Mouse (Mus musculus) neural tube, embryonic 15.5 days (tissue): Measurements from ENCODE around the gene Fam185a. TPM values are rescaled to one million over a fixed set of nuclear protein-coding genes. Genes with fewer than 3 reads are reported as not detected.

Source experiments
- ATAC-seq: fragments of 200-750 bp; cut with Nextera tagmentation; 2 replicates; pipeline ENCODE4 v1.8.0; 2017; ENCODE audit warnings: mild to moderate bottlenecking, moderate TSS enrichment, moderate library complexity; ENCODE audit not compliant: low FRiP score
- H3K27ac ChIP-seq: fragments of 300-500 bp; sonication (generic); replicated peaks from 2 replicates; pipeline ENCODE4 v1.5.1; 2015; ENCODE audit warnings: mild to moderate bottlenecking, inconsistent platforms
- H3K27me3 ChIP-seq: fragments of 300-500 bp; sonication (generic); replicated peaks from 2 replicates; pipeline ENCODE4 v1.6.1; 2015; ENCODE audit warnings: inconsistent platforms
- H3K36me3 ChIP-seq: fragments of 300-500 bp; sonication (generic); 2 replicates; pipeline ENCODE4 v1.6.1; 2015; ENCODE audit warnings: inconsistent platforms
- H3K4me1 ChIP-seq: fragments of 300-500 bp; sonication (generic); 2 replicates; pipeline ENCODE4 v1.6.1; 2015; ENCODE audit warnings: inconsistent platforms
- H3K4me2 ChIP-seq: fragments of 300-500 bp; sonication (generic); 2 replicates; pipeline ENCODE4 v1.6.1; 2015; ENCODE audit warnings: inconsistent platforms, mild to moderate bottlenecking, moderate library complexity
- H3K4me3 ChIP-seq: fragments of 300-500 bp; sonication (generic); replicated peaks from 2 replicates; pipeline ENCODE4 v1.5.1; 2015; ENCODE audit warnings: mild to moderate bottlenecking, inconsistent platforms
- H3K9ac ChIP-seq: fragments of 300-500 bp; sonication (generic); replicated peaks from 2 replicates; pipeline ENCODE4 v1.6.1; 2015; ENCODE audit warnings: mild to moderate bottlenecking, inconsistent platforms
- H3K9me3 ChIP-seq: fragments of 300-500 bp; sonication (generic); replicated peaks from 2 replicates; pipeline ENCODE4 v1.6.1; 2016; ENCODE audit warnings: inconsistent platforms
- WGBS: fragments of 180-500 bp; shearing (Covaris S2); methylation state at CpG from one replicate; pipeline ENCODE4 v1.1.7; 2015; ENCODE audit warnings: mixed read lengths; 5-methylcytosine and 5-hydroxymethylcytosine counted together
- polyA plus RNA-seq: library from polyadenylated mRNA; unstranded; fragments of >200 nt; fragmentation: Nextera tagmentation; extraction: Ambion mirVana; gene quantifications from 2 replicates; pipeline ENCODE4 v1.2.1, GENCODE M21; 2015

The Fam185a gene
- polyA plus RNA-seq, 1 experiment from 2014 or later, result 10.2 TPM

GRCm38 (mm10) chr5:21391616-21392384 lies 33.0 kb upstream of the Fam185a start:
- WGBS, result 37% methylated on average over 12 of the region's 13 CpGs

GRCm38 (mm10) chr5:21394562-21394961 lies 30.2 kb upstream of the Fam185a start:
- ATAC-seq, result no peak
- no peak overlapping the region for H3K4me3 ChIP-seq
- WGBS, result 86% methylated on average over 2 of the region's 2 CpGs
- H3K9ac ChIP-seq, result no peak overlapping the region
- H3K4me1 ChIP-seq, result 0 out of 2 replicates have a peak, but pooled peaks cover 4% of the 10 kb centered on the region
- no peaks in the 10 kb centered on the region for H3K27me3 ChIP-seq
- no peaks in the 10 kb centered on the region for H3K36me3 ChIP-seq
- H3K9me3 ChIP-seq, result no peaks in the 10 kb centered on the region
- H3K4me2 ChIP-seq, result no peak overlapping the region
- no peak overlapping the region for H3K27ac ChIP-seq

More at GRCm38 (mm10) chr5:21391616-21392384, 33.0 kb upstream of the Fam185a start:
- 0 out of 2 replicates have a peak, but pooled peaks cover 4% of the 10 kb centered on the region for H3K4me1 ChIP-seq
- ATAC-seq, result no peak
- H3K9ac ChIP-seq, result no peak overlapping the region
- H3K4me3 ChIP-seq, result no peak overlapping the region
- H3K9me3 ChIP-seq, result no peaks in the 10 kb centered on the region
- no peak overlapping the region for H3K4me2 ChIP-seq
- no peaks in the 10 kb centered on the region for H3K27me3 ChIP-seq
- H3K27ac ChIP-seq, result no peak overlapping the region
- H3K36me3 ChIP-seq, result no peaks in the 10 kb centered on the region

- WGBS, result 51% methylated on average over 7 of the region's 7 CpGs
- H3K36me3 ChIP-seq, result no peaks in the 10 kb centered on the region
- H3K4me1 ChIP-seq, result 0 out of 2 replicates have a peak, but pooled peaks cover 4% of the 10 kb centered on the region
- no peak overlapping the region for H3K4me2 ChIP-seq
- ATAC-seq, result no peak
- no peaks in the 10 kb centered on the region for H3K9me3 ChIP-seq
- H3K9ac ChIP-seq, result no peak overlapping the region
- no peak overlapping the region for H3K27ac ChIP-seq
- no peak overlapping the region for H3K4me3 ChIP-seq
- no peaks in the 10 kb centered on the region for H3K27me3 ChIP-seq
These were observed 29.4 kb upstream of the Fam185a start for GRCm38 (mm10) chr5:21395205-21395840.

GRCm38 (mm10) chr5:21411261-21411666 lies 13.5 kb upstream of the Fam185a start:
- Histone ChIP-seq H3K36me3 (no peaks in the 10 kb centered on the region), H3K9me3 (no peaks in the 10 kb centered on the region), H3K4me2 (no peak overlapping the region), H3K4me1 (no peaks in the 10 kb centered on the region), H3K4me3 (no peak overlapping the region), H3K27ac (no peak overlapping the region), H3K27me3 (no peaks in the 10 kb centered on the region), H3K9ac (no peak overlapping the region)
- WGBS, result 91% methylated on average over 5 of the region's 5 CpGs
- no peak for ATAC-seq

- ATAC-seq, result no peak
- Histone ChIP-seq H3K27ac (no peak overlapping the region), H3K4me1 (no peaks in the 10 kb centered on the region), H3K9me3 (no peaks in the 10 kb centered on the region), H3K36me3 (no peaks in the 10 kb centered on the region), H3K27me3 (no peaks in the 10 kb centered on the region), H3K4me3 (no peak overlapping the region), H3K4me2 (no peak overlapping the region), H3K9ac (no peak overlapping the region)
- WGBS, result 80% methylated on average over 5 of the region's 5 CpGs
These were observed 12.7 kb upstream of the Fam185a start for GRCm38 (mm10) chr5:21412056-21412455.

- Histone ChIP-seq H3K27ac (no peak overlapping the region), H3K9me3 (no peaks in the 10 kb centered on the region), H3K36me3 (no peaks in the 10 kb centered on the region), H3K4me2 (no peak overlapping the region), H3K27me3 (no peaks in the 10 kb centered on the region), H3K4me1 (no peaks in the 10 kb centered on the region), H3K9ac (no peak overlapping the region), H3K4me3 (no peak overlapping the region)
- 85% methylated on average over 3 of the region's 3 CpGs for WGBS
- ATAC-seq, result no peak
These were observed 11.4 kb upstream of the Fam185a start for GRCm38 (mm10) chr5:21413322-21413721.

- ATAC-seq, result no peak
- no peak overlapping the region for H3K4me2 ChIP-seq
- H3K4me1 ChIP-seq, result no peaks in the 10 kb centered on the region
- H3K27me3 ChIP-seq, result no peaks in the 10 kb centered on the region
- H3K9ac ChIP-seq, result no peak overlapping the region
- H3K4me3 ChIP-seq, result no peak overlapping the region
- 70% methylated on average over 1 of the region's 1 CpGs for WGBS
- H3K27ac ChIP-seq, result no peak overlapping the region
- H3K9me3 ChIP-seq, result no peaks in the 10 kb centered on the region
- no peaks in the 10 kb centered on the region for H3K36me3 ChIP-seq
These were observed 10.5 kb upstream of the Fam185a start for GRCm38 (mm10) chr5:21414116-21414820.

GRCm38 (mm10) chr5:21418613-21419012 lies 6.1 kb upstream of the Fam185a start:
- H3K27ac ChIP-seq, result no peak overlapping the region
- H3K27me3 ChIP-seq, result 0 out of 2 replicates have a peak, but pooled peaks cover 3% of the 10 kb centered on the region
- H3K36me3 ChIP-seq, result no peaks in the 10 kb centered on the region
- H3K9ac ChIP-seq, result no peak overlapping the region
- H3K4me2 ChIP-seq, result no peak overlapping the region
- no peak overlapping the region for H3K4me3 ChIP-seq
- H3K9me3 ChIP-seq, result no peaks in the 10 kb centered on the region
- ATAC-seq, result no peak
- WGBS, result 71% methylated on average over 4 of the region's 4 CpGs
- no peaks in the 10 kb centered on the region for H3K4me1 ChIP-seq

GRCm38 (mm10) chr5:21420609-21421008 lies 4.1 kb upstream of the Fam185a start:
- ATAC-seq, result no peak
- no peaks in the 10 kb centered on the region for H3K9me3 ChIP-seq
- H3K27me3 ChIP-seq, result 0 out of 2 replicates have a peak, but pooled peaks cover 3% of the 10 kb centered on the region
- H3K4me2 ChIP-seq, result no peak overlapping the region
- H3K4me1 ChIP-seq, result peaks cover 4% of the 10 kb centered on the region; the same call in 1 of the 2 replicates
- WGBS, result 39% methylated on average over 1 of the region's 1 CpGs
- no peak overlapping the region for H3K4me3 ChIP-seq
- no peak overlapping the region for H3K27ac ChIP-seq
- H3K9ac ChIP-seq, result no peak overlapping the region
- no peaks in the 10 kb centered on the region for H3K36me3 ChIP-seq

GRCm38 (mm10) chr5:21426666-21427065 lies 1.9 kb downstream of the Fam185a start:
- H3K36me3 ChIP-seq, result no peaks in the 10 kb centered on the region
- H3K4me2 ChIP-seq, result peak overlapping the region; percentile 98
- no peak overlapping the region for H3K9ac ChIP-seq
- 0 out of 2 replicates have a peak, but pooled peaks cover 3% of the 10 kb centered on the region for H3K27me3 ChIP-seq
- no peak overlapping the region for H3K27ac ChIP-seq
- H3K9me3 ChIP-seq, result no peaks in the 10 kb centered on the region
- peaks cover 20% of the 10 kb centered on the region for H3K4me1 ChIP-seq
- peak overlapping the region; percentile 80 for H3K4me3 ChIP-seq
- 96% methylated on average over 6 of the region's 6 CpGs for WGBS
- ATAC-seq, result no peak

- no peak overlapping the region for H3K4me2 ChIP-seq
- 0 out of 2 replicates have a peak, but pooled peaks cover 3% of the 10 kb centered on the region for H3K4me1 ChIP-seq
- no peak overlapping the region for H3K27ac ChIP-seq
- ATAC-seq, result peak; percentile 80
- H3K9ac ChIP-seq, result no peak overlapping the region
- 75% methylated on average over 11 of the region's 11 CpGs for WGBS
- H3K36me3 ChIP-seq, result no peaks in the 10 kb centered on the region
- no peak overlapping the region for H3K4me3 ChIP-seq
- no peaks in the 10 kb centered on the region for H3K9me3 ChIP-seq
- H3K27me3 ChIP-seq, result no peaks in the 10 kb centered on the region
These were observed 9.6 kb downstream of the Fam185a start for GRCm38 (mm10) chr5:21434148-21434929.
